Mouse (Mus musculus) spleen, adult 2 months (tissue): ENCODE results near the gene Mylip.

Source experiments
- CTCF ChIP-seq: fragments of 200-500 bp; IDR thresholded peaks from 2 replicates; pipeline ENCODE4 v1.5.1; 2011; ENCODE audit warnings: mild to moderate bottlenecking, inconsistent platforms; ENCODE audit not compliant: insufficient read depth, insufficient read length, insufficient replicate concordance; ENCODE audit errors: extremely low read depth
- POLR2A ChIP-seq: fragments of 200-500 bp; IDR thresholded peaks from 2 replicates; pipeline ENCODE4 v1.6.1; 2011; ENCODE audit warnings: low read depth, low read length, inconsistent platforms

DNA sequence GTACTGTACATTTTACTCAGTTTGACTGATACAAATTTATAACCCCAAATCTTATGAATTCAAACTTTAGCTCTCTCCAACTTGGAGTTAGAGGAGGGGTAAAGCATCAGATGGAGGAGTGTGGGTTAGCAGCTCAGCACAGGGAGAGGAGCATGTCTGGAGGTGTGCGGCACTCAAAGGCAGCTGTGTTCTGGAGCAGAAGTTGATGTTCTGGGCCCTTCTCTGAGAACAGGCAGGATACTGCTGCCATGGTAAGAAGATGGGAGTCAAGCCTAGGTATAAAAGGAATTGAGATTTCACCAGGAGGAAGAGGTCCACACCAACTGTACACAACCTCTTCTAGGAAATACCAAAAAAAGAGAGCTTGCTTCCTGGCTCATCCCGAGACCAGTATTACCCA lies 17.1 kb upstream of the Mylip start:
- TF ChIP-seq POLR2A (no peak), CTCF (no peak)
